Mouse (Mus musculus) heart, adult 2 months (tissue): ENCODE measurements around the gene Tmem143. TPM values are rescaled to one million over a fixed set of nuclear protein-coding genes. Genes with fewer than 3 reads are reported as not detected.
A peak's percentile ranks its signal among the peaks of the same experiment; 100 is the strongest.

Source experiments
- DNase-seq, 2 experiments: peaks; one replicate each; pipeline ENCODE4 v3.0.0; 2021
- H3K27ac ChIP-seq: fragments of 200-600 bp; 2 replicates; pipeline ENCODE4 v1.8.1; 2022
- H3K27me3 ChIP-seq: fragments of 200-500 bp; 2 replicates; pipeline ENCODE4 v1.6.1; 2012; ENCODE audit warnings: mild to moderate bottlenecking, low read length, inconsistent platforms, mixed read lengths; ENCODE audit not compliant: control insufficient read depth, insufficient read depth
- H3K36me3 ChIP-seq: fragments of 200-500 bp; 2 replicates; pipeline ENCODE4 v1.6.1; 2012; ENCODE audit warnings: low read length, inconsistent platforms; ENCODE audit not compliant: control insufficient read depth, insufficient read depth
- H3K4me1 ChIP-seq: fragments of 200-500 bp; 2 replicates; pipeline ENCODE4 v1.6.1; 2011; ENCODE audit warnings: low read length; ENCODE audit not compliant: control insufficient read depth, insufficient read depth
- H3K4me3 ChIP-seq: fragments of 200-600 bp; 2 replicates; pipeline ENCODE4 v1.8.1; 2022
- H3K79me2 ChIP-seq: fragments of 200-500 bp; replicated peaks from 2 replicates; pipeline ENCODE4 v1.6.1; 2012; ENCODE audit warnings: mild to moderate bottlenecking, inconsistent platforms, low read length, moderate library complexity, mixed read lengths; ENCODE audit not compliant: control insufficient read depth, insufficient read depth
- H3K9ac ChIP-seq: fragments of 200-500 bp; 2 replicates; pipeline ENCODE4 v1.6.1; 2012; ENCODE audit warnings: low read depth, mild to moderate bottlenecking, control low read depth, inconsistent platforms, low read length, mixed read lengths
- CTCF ChIP-seq: fragments of 200-600 bp; IDR thresholded peaks from 2 replicates; pipeline ENCODE4 v1.8.1; 2022; ENCODE audit warnings: antibody characterized with exemption, mild to moderate bottlenecking, moderate library complexity
- EP300 ChIP-seq: fragments of 200-500 bp; IDR thresholded peaks from 2 replicates; pipeline ENCODE4 v1.6.1; 2011; ENCODE audit warnings: low read depth, low read length, control low read depth; ENCODE audit not compliant: insufficient read depth
- POLR2A ChIP-seq: fragments of 200-500 bp; IDR thresholded peaks from 2 replicates; pipeline ENCODE4 v1.6.1; 2011; ENCODE audit warnings: mild to moderate bottlenecking, low read depth, low read length, control low read depth; ENCODE audit not compliant: insufficient read depth
- WGBS: fragments of 180-500 bp; shearing (Covaris S2); methylation state at CpG from one replicate; pipeline ENCODE4 v1.1.7; 2018; 5-methylcytosine and 5-hydroxymethylcytosine counted together
- intact Hi-C: fragments of 180-260 bp; cut with DNase I; formaldehyde crosslinking; loops from one replicate; pipeline ENCODE4 v1.15.1; 2025
- polyA plus RNA-seq: library from polyadenylated mRNA; depleted of rRNA; stranded (reverse); fragments of >200 nt; gene quantifications from 2 replicates; pipeline ENCODE4 v1.2.3, GENCODE M21; 2012
- total RNA-seq, 2 experiments: library from RNA; stranded (reverse); gene quantifications; 2 replicates each; pipeline ENCODE4 v1.2.3; 2021

Tmem143 gene
- total and polyA plus RNA-seq, 3 experiments: 113 to 206 (median 132) TPM

- Histone ChIP-seq H3K4me3 (no peak overlapping the region), H3K27me3 (peaks cover 7% of the 10 kb centered on the region), H3K79me2 (0 out of 2 replicates have a peak, but pooled peaks cover under 1% of the 10 kb centered on the region), H3K9ac (no peak overlapping the region), H3K4me1 (peaks cover 7% of the 10 kb centered on the region), H3K27ac (no peak overlapping the region), H3K36me3 (peaks cover 1% of the 10 kb centered on the region)
- intact Hi-C loops: no loop called here
- no peak for DNase-seq
- no peak for TF ChIP-seq CTCF
- no peak for TF ChIP-seq POLR2A
- no peak for TF ChIP-seq EP300
- WGBS: 28% methylated on average over 8 of the region's 8 CpGs
These were observed 27.6 kb upstream of the Tmem143 start for GRCm38 (mm10) chr7:45869107-45869670.

GRCm38 (mm10) chr7:45869787-45870186 lies 27.0 kb upstream of the Tmem143 start:
- WGBS: 9% methylated on average over 14 of the region's 14 CpGs
- TF ChIP-seq POLR2A (no peak), CTCF (no peak), EP300 (no peak)
- Histone ChIP-seq H3K27me3 (peaks cover 7% of the 10 kb centered on the region), H3K36me3 (peaks cover 7% of the 10 kb centered on the region), H3K4me3 (no peak overlapping the region), H3K9ac (no peak overlapping the region), H3K79me2 (0 out of 2 replicates have a peak, but pooled peaks cover 3% of the 10 kb centered on the region), H3K27ac (no peak overlapping the region), H3K4me1 (peaks cover 10% of the 10 kb centered on the region)
- intact Hi-C loops: no loop called here
- DNase-seq: peak in 1 of 2 experiments; percentile 36

- WGBS: 4% methylated on average over 30 of the region's 30 CpGs
- DNase-seq: no peak
- TF ChIP-seq EP300: no peak
- Histone ChIP-seq H3K27me3 (peaks cover 7% of the 10 kb centered on the region), H3K27ac (no peak overlapping the region), H3K36me3 (peaks cover 10% of the 10 kb centered on the region), H3K79me2 (0 out of 2 replicates have a peak, but pooled peaks cover 5% of the 10 kb centered on the region), H3K9ac (peak overlapping the region; percentile 43), H3K4me1 (peaks cover 12% of the 10 kb centered on the region), H3K4me3 (no peak overlapping the region)
- intact Hi-C loops: no loop called here
These were observed 26.3 kb upstream of the Tmem143 start for GRCm38 (mm10) chr7:45870282-45871058.

GRCm38 (mm10) chr7:45872624-45873023 lies 24.1 kb upstream of the Tmem143 start, which contains the start of gene Kdelr1:
Kdelr1 (plus strand) TSS chr7:45872772.
- intact Hi-C loops: loop anchor here (1.0 to 2.0 kb wide), 4 partner anchors 24 to 137 kb away; partner anchors contain the start of genes Syngr4 and Tmem143

GRCm38 (mm10) chr7:45873061-45873947 lies 23.4 kb upstream of the Tmem143 start:
- H3K36me3 ChIP-seq: peaks cover 10% of the 10 kb centered on the region
- peaks cover 7% of the 10 kb centered on the region for H3K27me3 ChIP-seq
- peak overlapping the region; percentile 71 for H3K4me3 ChIP-seq
- TF ChIP-seq EP300 (no peak), POLR2A (peak; percentile 33; the same call in 1 of the 2 replicates), CTCF (peak; percentile 56)
- peaks cover 9% of the 10 kb centered on the region for H3K4me1 ChIP-seq
- intact Hi-C loops: loop anchor here (1.0 to 2.0 kb wide), 2 partner anchors 23 to 49 kb away; partner anchors contain the start of genes Syngr4 and Tmem143
- DNase-seq: peak; percentile 78 to 82
- H3K27ac ChIP-seq: peak overlapping the region; percentile 92
- peaks cover 9% of the 10 kb centered on the region; the same call in 1 of the 2 replicates for H3K79me2 ChIP-seq
- WGBS: under 1% methylated on average over 28 of the region's 28 CpGs
- peak overlapping the region; percentile 69 for H3K9ac ChIP-seq

More at GRCm38 (mm10) chr7:45872624-45873023, 24.1 kb upstream of the Tmem143 start, which contains the start of gene Kdelr1:
- Histone ChIP-seq H3K36me3 (peaks cover 10% of the 10 kb centered on the region), H3K4me1 (peaks cover 9% of the 10 kb centered on the region), H3K4me3 (peak within 1 kb of the TSS; percentile 71), H3K9ac (peak within 1 kb of the TSS; percentile 69), H3K79me2 (peaks cover 9% of the 10 kb centered on the region; the same call in 1 of the 2 replicates), H3K27ac (peak within 1 kb of the TSS; percentile 92), H3K27me3 (peaks cover 7% of the 10 kb centered on the region)
- peak; percentile 91 to 94 for DNase-seq
- WGBS: under 1% methylated on average over 18 of the region's 18 CpGs
- no peak; the same call in none of the 2 replicates for TF ChIP-seq CTCF
- TF ChIP-seq EP300: peak; percentile 63
- peak; percentile 79 for TF ChIP-seq POLR2A
